Mouse (Mus musculus): ENCODE measurements around the gene Ezh1. TPM values are rescaled to one million over a fixed set of nuclear protein-coding genes. Genes with fewer than 3 reads are reported as not detected.

The Ezh1 gene
- polyA plus RNA-seq, 1 experiment = 50.3 TPM

DNA sequence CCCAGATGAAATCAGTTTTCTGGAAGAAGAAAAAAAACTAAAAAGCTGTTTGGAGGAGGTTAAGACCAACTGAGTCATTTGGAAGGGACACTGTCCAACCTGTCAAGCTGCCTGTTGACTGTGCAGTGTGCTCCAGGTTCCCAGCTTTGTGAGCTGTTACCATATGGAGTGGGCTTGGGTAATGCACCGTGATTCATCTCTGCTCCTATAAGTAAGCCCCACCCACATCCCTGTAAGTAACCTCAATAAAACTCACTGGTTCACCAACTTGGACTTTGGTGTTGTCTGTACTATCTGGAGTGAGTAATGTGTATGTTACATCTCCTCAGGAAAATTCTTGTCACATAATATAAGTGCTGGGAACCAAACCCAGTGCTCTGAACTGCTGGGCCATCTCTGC lies 73.4 kb downstream of the Ezh1 start:
- DNase-seq (ENCODE audit: extremely low spot score in 1 of 2, low spot score in 1 of 2) = no peak

DNA sequence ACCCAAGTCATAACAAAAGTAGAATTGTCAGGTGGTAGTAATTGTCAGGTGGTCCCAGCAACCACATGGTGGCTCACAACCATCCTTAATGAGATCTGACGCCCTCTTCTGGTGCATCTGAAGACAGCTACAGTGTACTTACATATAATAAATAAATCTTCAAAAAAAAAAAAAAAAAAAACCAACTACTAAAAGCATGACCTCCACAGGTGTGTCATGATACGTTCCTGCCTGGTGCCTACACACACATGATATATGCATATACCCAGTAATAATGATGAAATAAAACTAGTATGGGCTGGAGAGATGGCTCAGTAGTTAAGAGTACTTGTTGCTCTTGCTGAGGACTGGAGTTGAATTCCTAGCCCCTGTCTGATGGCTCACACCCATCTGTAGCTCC lies 75.2 kb downstream of the Ezh1 start:
- no peak for DNase-seq (ENCODE audit: extremely low spot score in 1 of 2, low spot score in 1 of 2)

DNA sequence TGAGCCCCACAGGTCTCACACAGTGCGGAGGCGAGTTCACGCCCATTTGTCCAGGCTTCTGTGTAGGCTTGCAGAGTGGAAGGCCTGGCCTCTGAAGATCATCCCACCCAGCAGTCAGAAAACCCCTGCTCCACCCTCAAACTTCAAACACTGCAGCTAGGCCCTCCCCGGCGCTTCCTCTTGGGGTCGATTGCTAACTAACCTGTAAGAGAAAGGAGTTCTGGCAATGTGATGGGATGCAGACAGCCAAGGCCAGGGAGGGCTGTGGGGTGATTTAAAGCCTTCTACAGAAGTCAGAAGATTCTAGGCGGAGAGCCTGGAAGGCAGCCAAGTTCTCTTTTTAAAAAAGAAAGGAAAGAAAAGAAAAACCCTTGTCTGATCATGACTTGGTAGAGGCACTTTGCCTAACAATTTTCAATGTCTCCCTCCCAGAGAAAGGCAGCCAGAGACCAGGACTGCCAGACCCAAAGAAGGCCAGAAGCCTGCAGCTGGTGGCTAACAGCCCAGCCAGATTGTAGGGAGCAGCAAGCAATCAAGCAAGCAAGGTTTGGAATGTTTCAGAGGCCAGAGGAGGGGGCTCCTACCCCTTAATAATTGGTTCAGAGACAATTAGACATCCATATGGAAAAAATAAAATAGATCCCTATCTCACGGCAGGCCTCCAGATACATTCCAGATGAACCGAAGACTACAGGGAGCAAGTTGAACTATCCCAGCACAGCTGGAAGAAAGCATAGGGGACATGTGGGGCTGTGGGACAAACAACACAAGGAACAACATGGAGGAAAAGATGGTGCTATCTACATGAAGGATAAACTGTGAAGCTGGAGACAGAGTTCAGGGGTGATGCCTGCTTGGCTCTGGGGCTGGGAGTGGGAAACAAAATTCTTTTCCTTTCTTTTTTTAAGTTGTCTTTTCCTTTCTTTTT lies 76.8 kb downstream of the Ezh1 start:
- DNase-seq (ENCODE audit: extremely low spot score in 1 of 2, low spot score in 1 of 2) = no peak

DNA sequence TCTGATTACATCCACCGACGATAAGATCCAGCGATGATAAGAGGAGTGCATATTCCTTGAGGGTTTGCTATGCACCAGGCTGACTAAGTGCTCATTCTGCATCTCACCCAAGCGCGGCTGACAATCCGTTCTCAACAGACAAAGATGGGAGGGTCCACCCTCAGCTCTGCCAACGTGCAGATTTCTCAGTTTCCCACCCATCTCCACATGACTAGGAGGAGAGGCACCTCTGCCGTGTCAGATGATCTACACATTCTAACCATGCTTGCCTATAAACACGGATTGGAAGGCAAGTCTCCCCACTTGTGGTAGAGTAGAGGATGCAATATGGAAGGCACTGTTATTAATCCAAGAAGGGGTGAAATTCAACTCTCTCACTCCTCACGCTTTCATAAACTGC lies 77.5 kb downstream of the Ezh1 start:
- no peak for DNase-seq (ENCODE audit: extremely low spot score in 1 of 2, low spot score in 1 of 2)

DNA sequence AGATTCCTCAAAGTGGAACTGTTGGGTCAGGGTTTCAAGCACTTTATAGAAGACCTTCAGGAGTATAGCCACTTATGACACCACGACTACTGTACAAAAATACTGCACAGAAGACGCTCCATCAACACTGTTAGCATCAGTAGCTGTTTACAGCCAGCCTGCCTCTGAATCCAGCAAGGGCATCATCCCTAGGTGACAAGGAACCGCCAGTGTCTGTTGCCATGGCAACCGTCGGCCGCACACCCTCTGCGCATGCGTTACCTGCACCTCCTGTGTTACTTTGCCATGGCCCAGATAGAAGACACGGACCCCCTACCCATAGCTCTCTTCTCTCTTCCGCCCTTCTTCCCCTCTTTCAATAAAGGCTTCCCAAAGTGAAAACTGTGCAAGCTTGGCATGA lies 79.9 kb downstream of the Ezh1 start:
- DNase-seq (ENCODE audit: extremely low spot score in 1 of 2, low spot score in 1 of 2) = peak in 1 of 2 experiments; percentile 63

DNA sequence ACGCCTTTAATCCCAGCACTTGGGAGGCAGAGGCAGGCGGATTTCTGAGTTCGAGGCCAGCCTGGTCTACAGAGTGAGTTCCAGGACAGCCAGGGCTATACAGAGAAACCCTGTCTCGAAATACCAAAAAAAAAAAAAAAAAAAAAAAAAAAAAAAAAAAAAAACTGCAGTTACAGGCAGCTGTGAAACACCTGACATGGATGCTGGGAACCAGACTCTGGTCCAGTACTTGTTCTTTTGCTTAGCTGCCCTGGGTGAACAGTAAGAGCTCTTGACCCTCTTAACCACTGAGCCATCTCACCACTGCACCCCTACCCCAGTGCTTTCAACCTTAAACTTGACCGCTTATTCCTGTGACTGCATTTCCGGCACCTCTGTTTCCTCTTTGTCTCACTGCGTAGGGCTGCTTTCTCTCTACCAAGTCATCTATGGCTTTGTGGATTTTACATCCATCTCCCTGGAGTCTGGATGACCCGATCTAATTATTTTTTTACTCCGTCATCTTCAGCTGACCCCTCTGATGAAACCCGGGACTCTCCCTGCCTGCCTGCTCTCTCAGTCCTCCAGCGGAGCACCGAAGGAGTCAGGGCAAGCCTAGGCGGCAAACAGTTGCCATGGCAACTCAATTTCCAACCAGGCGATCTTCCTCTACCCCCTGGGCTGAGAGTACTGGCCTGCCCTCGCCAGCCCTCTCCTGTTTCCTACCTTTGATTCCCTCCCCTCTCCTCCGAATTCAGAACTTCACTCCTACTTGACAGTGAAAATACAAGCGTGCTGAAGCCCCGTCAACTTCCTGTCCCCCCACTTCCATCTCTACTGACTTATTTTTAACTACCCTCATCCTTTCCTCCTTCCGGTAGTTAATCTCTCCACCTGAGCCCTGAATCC lies 82.7 kb downstream of the Ezh1 start:
- DNase-seq (ENCODE audit: extremely low spot score in 1 of 2, low spot score in 1 of 2) = peak in 1 of 2 experiments; percentile 67

DNA sequence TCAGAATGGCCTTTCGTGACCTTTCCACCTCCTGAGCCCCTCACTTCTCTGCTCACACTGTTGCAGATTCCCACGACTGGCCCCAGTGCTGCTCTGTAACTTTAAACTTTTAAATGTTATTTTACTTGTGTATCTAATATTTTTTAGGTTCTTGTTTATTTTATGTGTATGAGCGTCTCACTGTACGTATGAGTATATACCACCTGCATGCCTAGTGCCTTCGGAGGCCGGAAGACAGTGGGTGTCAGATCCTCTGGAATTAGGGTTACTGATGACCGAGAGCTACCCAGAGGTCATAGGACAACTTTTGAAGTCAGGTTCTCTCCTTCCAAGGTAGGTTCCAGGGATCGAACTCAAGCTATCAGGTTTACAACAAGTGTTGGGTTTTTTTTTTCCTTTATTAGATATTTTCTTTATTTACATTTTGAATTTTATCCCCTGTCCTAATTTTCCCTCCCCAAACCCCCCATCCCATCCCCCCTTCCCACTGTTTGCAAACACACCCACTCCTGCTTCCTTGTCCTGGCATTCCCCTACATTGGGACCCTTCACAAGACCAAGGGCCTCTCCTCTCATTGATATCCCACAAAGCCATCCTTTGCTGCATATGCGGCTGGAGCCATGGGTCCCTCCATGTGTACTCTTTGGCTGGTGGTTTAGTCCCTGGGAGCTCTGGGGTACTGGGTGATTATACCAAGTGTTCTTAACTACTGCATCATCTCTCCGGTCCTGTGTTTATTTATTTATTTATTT lies 83.9 kb downstream of the Ezh1 start:
- no peak for DNase-seq (ENCODE audit: extremely low spot score in 1 of 2, low spot score in 1 of 2)

Other genes starting within 250 kb of the Ezh1 start
- 312 and 317 TPM in 2 replicates for gene Atp6v0a1, start 217.0 kb downstream of the Ezh1 start, polyA plus RNA-seq (2012; rRNA removed)
- gene Naglu, start 156.5 kb downstream of the Ezh1 start, polyA plus RNA-seq (2012; rRNA removed) = 11.8 and 13.0 TPM in 2 replicates
- 0.46 and 0.55 TPM in 2 replicates for gene Hsd17b1, start 148.1 kb downstream of the Ezh1 start, polyA plus RNA-seq (2012; rRNA removed)
- 30.8 and 34.1 TPM in 2 replicates for gene Coasy, start 143.9 kb downstream of the Ezh1 start, polyA plus RNA-seq (2012; rRNA removed)
- 52.0 and 56.0 TPM in 2 replicates for gene Mlx, start 139.2 kb downstream of the Ezh1 start, polyA plus RNA-seq (2012; rRNA removed)
- 5.6 and 7.8 TPM in 2 replicates for gene Psmc3ip, start 131.0 kb downstream of the Ezh1 start, polyA plus RNA-seq (2012; rRNA removed)
- gene Retreg3, start 106.6 kb downstream of the Ezh1 start, polyA plus RNA-seq (2012; rRNA removed) = 66.2 and 66.5 TPM in 2 replicates
- gene Tubg1, start 106.5 kb downstream of the Ezh1 start, polyA plus RNA-seq (2012; rRNA removed) = 21.5 and 24.7 TPM in 2 replicates
- 56.4 and 58.0 TPM in 2 replicates for gene Tubg2, start 70.6 kb downstream of the Ezh1 start, polyA plus RNA-seq (2012; rRNA removed)
- gene Cntnap1, start 55.9 kb downstream of the Ezh1 start, polyA plus RNA-seq (2012; rRNA removed) = 65.8 TPM in 2 replicates
- 15.8 and 17.9 TPM in 2 replicates for gene Plekhh3, start 55.1 kb downstream of the Ezh1 start, polyA plus RNA-seq (2012; rRNA removed)
- 0.36 and 0.42 TPM in 2 replicates for gene Ccr10, start 51.0 kb downstream of the Ezh1 start, polyA plus RNA-seq (2012; rRNA removed)
- 65.6 and 82.1 TPM in 2 replicates for gene Ramp2, start 19.6 kb upstream of the Ezh1 start, polyA plus RNA-seq (2012; rRNA removed)
- gene Vps25, start 27.2 kb upstream of the Ezh1 start, polyA plus RNA-seq (2012; rRNA removed) = 63.8 TPM in 2 replicates
- gene Wnk4, start 34.1 kb upstream of the Ezh1 start, polyA plus RNA-seq (2012; rRNA removed) = 10.8 and 12.5 TPM in 2 replicates
- gene Cntd1, start 52.5 kb upstream of the Ezh1 start, polyA plus RNA-seq (2012; rRNA removed) = 0.71 and 0.84 TPM in 2 replicates
- gene Coa3, start 52.7 kb upstream of the Ezh1 start, polyA plus RNA-seq (2012; rRNA removed) = 147 and 151 TPM in 2 replicates
- gene Becn1, start 75.8 kb upstream of the Ezh1 start, polyA plus RNA-seq (2012; rRNA removed) = 177 and 195 TPM in 2 replicates
- gene Psme3, start 89.8 kb upstream of the Ezh1 start, polyA plus RNA-seq (2012; rRNA removed) = 101 and 108 TPM in 2 replicates
- 4.5 and 5.1 TPM in 2 replicates for gene Aoc2, start 98.6 kb upstream of the Ezh1 start, polyA plus RNA-seq (2012; rRNA removed)
- 0.71 and 0.88 TPM in 2 replicates for gene Aoc3, start 104.1 kb upstream of the Ezh1 start, polyA plus RNA-seq (2012; rRNA removed)
- not detected in 2 replicates for gene G6pc, start 141.1 kb upstream of the Ezh1 start, polyA plus RNA-seq (2012; rRNA removed)
- gene Aarsd1, start 191.2 kb upstream of the Ezh1 start, polyA plus RNA-seq (2012; rRNA removed) = 49.2 and 53.5 TPM in 2 replicates
- gene Gm27029, start 198.3 kb upstream of the Ezh1 start, polyA plus RNA-seq (2012; rRNA removed) = 3.6 and 4.1 TPM in 2 replicates
- gene Rundc1, start 198.6 kb upstream of the Ezh1 start, polyA plus RNA-seq (2012; rRNA removed) = 33.4 and 33.7 TPM in 2 replicates
- gene Ptges3l, start 198.9 kb upstream of the Ezh1 start, polyA plus RNA-seq (2012; rRNA removed) = 4.1 and 6.6 TPM in 2 replicates
- gene Rpl27, start 215.8 kb upstream of the Ezh1 start, polyA plus RNA-seq (2012; rRNA removed) = 480 and 588 TPM in 2 replicates
- gene Ifi35, start 221.9 kb upstream of the Ezh1 start, polyA plus RNA-seq (2012; rRNA removed) = 9.0 and 9.1 TPM in 2 replicates
- gene Rnd2, start 238.5 kb upstream of the Ezh1 start, polyA plus RNA-seq (2012; rRNA removed) = 155 and 173 TPM in 2 replicates
- gene Vat1, start 239.8 kb upstream of the Ezh1 start, polyA plus RNA-seq (2012; rRNA removed) = 41.3 and 41.4 TPM in 2 replicates